Mouse (Mus musculus) stomach, postnatal 0 days (tissue): ENCODE results near the gene Kirrel3. TPM values are rescaled to one million over a fixed set of nuclear protein-coding genes. Genes with fewer than 3 reads are reported as not detected.
A peak's percentile ranks its signal among the peaks of the same experiment; 100 is the strongest.

ENCODE experiments used
- ATAC-seq: fragments of 200-750 bp; cut with Nextera tagmentation; 2 replicates; pipeline ENCODE4 v1.8.0; 2017; ENCODE audit not compliant: low FRiP score, low TSS enrichment
- DNase-seq: peaks from one replicate; pipeline ENCODE4 v3.0.0-alpha.2; 2016; ENCODE audit warnings: low spot score
- H3K27ac ChIP-seq: fragments of 300-500 bp; sonication (generic); replicated peaks from 2 replicates; pipeline ENCODE4 v1.5.1; 2014; ENCODE audit warnings: mild to moderate bottlenecking, control low read depth
- H3K27me3 ChIP-seq: fragments of 300-500 bp; sonication (generic); 2 replicates; pipeline ENCODE4 v1.6.1; 2014; ENCODE audit warnings: low read length; ENCODE audit not compliant: control insufficient read depth, insufficient read depth
- H3K36me3 ChIP-seq: fragments of 300-500 bp; sonication (generic); 2 replicates; pipeline ENCODE4 v1.6.1; 2014; ENCODE audit warnings: low read length, mixed read lengths; ENCODE audit not compliant: control insufficient read depth, insufficient read depth
- H3K4me1 ChIP-seq: fragments of 300-500 bp; sonication (generic); replicated peaks from 2 replicates; pipeline ENCODE4 v1.6.1; 2014; ENCODE audit warnings: antibody characterized with exemption; ENCODE audit not compliant: control insufficient read depth, insufficient read depth
- H3K4me2 ChIP-seq: fragments of 300-500 bp; sonication (generic); replicated peaks from 2 replicates; pipeline ENCODE4 v1.6.1; 2014; ENCODE audit warnings: low read depth, mild to moderate bottlenecking, control low read depth, moderate library complexity
- H3K4me3 ChIP-seq: fragments of 300-500 bp; sonication (generic); 2 replicates; pipeline ENCODE4 v1.5.1; 2014; ENCODE audit warnings: low read depth, low read length, control low read depth
- H3K9ac ChIP-seq: fragments of 300-500 bp; sonication (generic); 2 replicates; pipeline ENCODE4 v1.6.1; 2014; ENCODE audit warnings: mild to moderate bottlenecking, low read length, control low read depth, mixed read lengths
- H3K9me3 ChIP-seq: fragments of 300-500 bp; sonication (generic); 2 replicates; pipeline ENCODE4 v1.6.1; 2016; ENCODE audit warnings: low read length; ENCODE audit not compliant: control insufficient read depth
- CTCF ChIP-seq: IDR thresholded peaks from 2 replicates; pipeline ENCODE4 v1.5.1; 2016; ENCODE audit warnings: antibody characterized with exemption, low read depth, mild to moderate bottlenecking, moderate library complexity
- EP300 ChIP-seq: optimal IDR thresholded peaks from 2 replicates; pipeline ENCODE3; 2016; ENCODE audit warnings: antibody characterized with exemption
- WGBS: fragments of 180-500 bp; shearing (Covaris S2); extraction: QIAGEN DNeasy Blood & Tissue Kit; methylation state at CpG from one replicate; pipeline ENCODE4 v1.1.7; 2014; 5-methylcytosine and 5-hydroxymethylcytosine counted together
- polyA plus RNA-seq: library from polyadenylated mRNA; unstranded; fragments of >200 nt; fragmentation: Nextera tagmentation; extraction: Ambion mirVana; gene quantifications from 2 replicates; pipeline ENCODE4 v1.2.1, GENCODE M21; 2015

The Kirrel3 gene
- polyA plus RNA-seq, 1 experiment from 2014 or later = 1.4 TPM

- TF ChIP-seq CTCF = no peak
- TF ChIP-seq EP300 = no peak
- Histone ChIP-seq H3K4me3 (no peak overlapping the region), H3K4me2 (no peak overlapping the region), H3K27ac (no peak overlapping the region), H3K36me3 (no peaks in the 10 kb centered on the region), H3K9me3 (no peaks in the 10 kb centered on the region), H3K27me3 (no peaks in the 10 kb centered on the region), H3K9ac (no peak overlapping the region), H3K4me1 (no peaks in the 10 kb centered on the region)
- ATAC-seq (no peak; the same call in 1 of the 2 replicates), DNase-seq (no peak)
- WGBS = 42% methylated on average over 3 of the region's 3 CpGs
Measured at GRCm38 (mm10) chr9:34714996-34715619, 229.4 kb downstream of the Kirrel3 start.

- ATAC-seq (no peak), DNase-seq (no peak)
- H3K9me3 ChIP-seq = no peaks in the 10 kb centered on the region
- H3K27ac ChIP-seq = no peak overlapping the region
- no peaks in the 10 kb centered on the region for H3K27me3 ChIP-seq
- TF ChIP-seq CTCF (no peak), EP300 (no peak)
- no peak overlapping the region for H3K4me2 ChIP-seq
- no peaks in the 10 kb centered on the region for H3K4me1 ChIP-seq
- H3K36me3 ChIP-seq = no peaks in the 10 kb centered on the region
- no peak overlapping the region for H3K4me3 ChIP-seq
- H3K9ac ChIP-seq = no peak overlapping the region
- 84% methylated on average over 2 of the region's 2 CpGs for WGBS
Measured at GRCm38 (mm10) chr9:34716476-34716875, 230.8 kb downstream of the Kirrel3 start.

DNA sequence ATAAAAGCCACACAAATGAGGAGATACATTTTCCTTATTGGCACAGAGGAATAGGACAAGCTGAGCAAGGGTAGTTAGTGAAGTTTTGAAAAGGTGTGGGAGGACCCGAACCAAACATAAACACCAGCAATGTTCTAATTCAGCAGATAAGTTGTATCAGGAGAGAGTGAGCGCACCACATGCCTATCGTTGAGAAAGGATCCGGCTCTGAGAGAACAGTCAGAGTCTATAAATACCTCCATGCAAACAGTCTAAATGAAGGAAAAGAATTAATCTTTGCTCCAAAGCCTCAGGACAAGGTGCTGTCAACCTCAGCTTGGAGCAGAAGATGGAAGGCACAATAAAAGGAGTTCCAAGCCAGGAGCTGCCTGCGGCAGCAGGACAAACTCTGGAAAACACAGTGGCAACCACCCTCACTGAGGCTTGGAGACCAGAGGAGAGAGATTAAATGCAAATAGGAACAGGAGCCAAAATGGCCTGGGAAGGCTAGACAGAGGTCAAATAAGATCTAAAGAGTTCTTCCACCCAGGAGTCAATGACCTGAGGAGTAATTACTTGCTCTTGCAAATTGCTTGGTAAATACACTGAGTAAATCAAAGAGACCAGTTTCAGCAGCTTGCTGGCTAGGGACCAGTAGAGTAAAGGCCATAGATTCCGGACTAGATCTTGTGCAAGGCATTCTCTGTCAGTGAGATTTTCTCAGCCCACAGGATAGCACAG, 235.9 kb downstream of the Kirrel3 start:
- WGBS = 29% methylated on average over 6 of the region's 6 CpGs
- no peak overlapping the region for H3K9ac ChIP-seq
- H3K36me3 ChIP-seq = no peaks in the 10 kb centered on the region
- peak; percentile 88 for ATAC-seq
- peak; percentile 25 for DNase-seq
- H3K27me3 ChIP-seq = no peaks in the 10 kb centered on the region
- TF ChIP-seq EP300 (no peak), CTCF (no peak)
- no peak overlapping the region for H3K4me3 ChIP-seq
- no peak overlapping the region for H3K4me2 ChIP-seq
- no peak overlapping the region; the same call in 1 of the 2 replicates for H3K27ac ChIP-seq
- H3K4me1 ChIP-seq = no peaks in the 10 kb centered on the region
- H3K9me3 ChIP-seq = no peaks in the 10 kb centered on the region

- 50% methylated on average over 5 of the region's 5 CpGs for WGBS
- Histone ChIP-seq H3K4me1 (no peaks in the 10 kb centered on the region), H3K4me2 (no peak overlapping the region), H3K9ac (no peak overlapping the region), H3K36me3 (no peaks in the 10 kb centered on the region), H3K9me3 (no peaks in the 10 kb centered on the region), H3K27ac (no peak overlapping the region), H3K27me3 (no peaks in the 10 kb centered on the region), H3K4me3 (no peak overlapping the region)
- no peak for DNase-seq
- ATAC-seq = peak; percentile 71
- TF ChIP-seq CTCF = no peak
- TF ChIP-seq EP300 = no peak
Measured at GRCm38 (mm10) chr9:34722198-34722550, 236.5 kb downstream of the Kirrel3 start.

DNA sequence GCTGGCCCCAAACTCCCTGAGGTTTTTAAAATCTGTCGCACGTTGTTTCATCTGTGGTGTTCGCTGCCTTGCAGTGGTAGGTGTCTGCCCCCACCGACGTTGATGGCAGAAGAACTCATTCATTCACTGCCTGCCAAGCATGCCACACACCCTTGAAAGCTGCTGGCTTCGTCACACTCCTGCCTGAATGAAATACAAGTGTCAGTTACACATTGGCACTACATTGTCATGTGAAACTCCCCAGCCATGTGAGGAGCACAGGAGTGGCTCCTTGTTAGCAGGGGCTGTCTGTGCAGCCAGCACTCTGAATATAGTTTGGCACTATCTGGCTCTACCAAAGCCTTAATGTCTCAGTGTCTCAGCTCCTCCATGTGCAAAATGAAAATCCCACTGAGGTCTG, 246.8 kb downstream of the Kirrel3 start:
- 75% methylated on average over 6 of the region's 6 CpGs for WGBS
- Histone ChIP-seq H3K27me3 (no peaks in the 10 kb centered on the region), H3K4me2 (no peak overlapping the region), H3K27ac (no peak overlapping the region), H3K9ac (no peak overlapping the region), H3K4me3 (no peak overlapping the region), H3K9me3 (no peaks in the 10 kb centered on the region), H3K36me3 (no peaks in the 10 kb centered on the region), H3K4me1 (no peaks in the 10 kb centered on the region)
- no peak for ATAC-seq
- no peak for DNase-seq
- TF ChIP-seq EP300 = no peak
- TF ChIP-seq CTCF = no peak

- Histone ChIP-seq H3K9ac (no peak overlapping the region), H3K4me2 (no peak overlapping the region), H3K4me3 (no peak overlapping the region), H3K36me3 (no peaks in the 10 kb centered on the region), H3K27ac (no peak overlapping the region), H3K4me1 (no peaks in the 10 kb centered on the region), H3K27me3 (no peaks in the 10 kb centered on the region), H3K9me3 (no peaks in the 10 kb centered on the region)
- 47% methylated on average over 6 of the region's 6 CpGs for WGBS
- no peak for ATAC-seq
- TF ChIP-seq EP300 (no peak), CTCF (no peak)
- no peak for DNase-seq
Measured at GRCm38 (mm10) chr9:34733579-34733978, 247.9 kb downstream of the Kirrel3 start.
